Mouse (Mus musculus) spleen, postnatal 14 days (tissue): Measurements from ENCODE around the gene Olfr288.

Source experiments
- DNase-seq, 2 experiments: peaks; one replicate each; pipeline ENCODE4 v3.0.0; 2021 to 2022; ENCODE audit warnings: low spot score in 2 of 2

Olfr288 gene

DNA sequence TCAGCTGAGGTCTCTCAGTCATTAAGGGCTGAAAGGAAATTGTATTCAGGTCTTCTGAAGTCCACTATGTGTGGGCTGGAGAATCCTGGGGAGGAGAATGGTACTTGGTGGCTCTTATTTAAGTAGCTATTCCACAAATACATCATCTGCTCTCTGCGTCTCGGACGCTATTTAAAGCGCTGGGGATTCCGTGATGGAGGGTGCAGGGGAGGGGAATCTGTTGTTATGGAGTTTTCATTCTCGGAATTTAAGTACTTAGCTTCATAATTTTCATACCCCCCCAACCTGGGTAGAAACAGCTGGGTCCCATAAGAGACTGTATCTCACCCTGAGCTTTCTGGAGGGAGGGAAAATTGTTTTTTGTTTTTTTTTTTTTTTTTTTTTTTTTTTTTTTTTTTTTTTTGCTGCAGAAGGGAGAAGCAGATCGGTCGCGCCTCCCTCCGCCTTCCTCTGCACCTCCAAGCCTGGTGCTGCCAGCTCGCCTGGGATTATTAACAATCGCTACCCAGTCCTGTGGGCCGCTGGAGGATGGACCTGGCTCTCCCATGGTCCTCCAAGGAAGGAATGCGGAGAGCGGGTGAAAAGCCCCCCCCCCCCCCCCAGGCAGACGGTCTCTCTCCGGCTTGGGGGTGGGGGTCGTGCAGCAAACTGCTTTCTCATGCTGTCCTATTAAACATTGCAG is 28.2 kb downstream of the Olfr288 start, which contains the start of gene Ccdc184:
Gene Ccdc184, plus strand, starts transcription at position 196 of the 682 bp plus-strand sequence.
- no peak for DNase-seq

DNA sequence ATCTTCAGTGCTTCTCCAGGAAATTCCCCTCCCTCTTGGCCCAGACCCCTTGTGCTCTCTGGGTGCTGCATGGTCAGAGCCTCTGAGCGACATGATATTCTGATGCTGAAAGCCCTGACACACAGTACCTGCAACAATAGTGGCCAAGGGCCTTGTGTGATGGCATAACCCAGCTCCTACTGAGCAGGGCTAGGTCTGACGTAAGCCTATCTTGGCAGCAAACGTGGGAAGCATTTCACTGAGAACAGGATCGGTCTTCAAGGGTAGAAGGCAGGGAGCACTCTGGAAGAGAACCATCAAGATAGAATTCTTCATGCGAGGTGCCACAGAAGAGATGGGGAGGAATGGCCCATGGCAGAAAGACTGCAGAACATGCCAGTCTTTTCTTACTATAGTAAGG is 29.8 kb downstream of the Olfr288 start, which contains the start of gene Asb8:
Gene Asb8, minus strand, starts transcription at position 101 of the 400 bp plus-strand sequence.
- DNase-seq: no peak

DNA sequence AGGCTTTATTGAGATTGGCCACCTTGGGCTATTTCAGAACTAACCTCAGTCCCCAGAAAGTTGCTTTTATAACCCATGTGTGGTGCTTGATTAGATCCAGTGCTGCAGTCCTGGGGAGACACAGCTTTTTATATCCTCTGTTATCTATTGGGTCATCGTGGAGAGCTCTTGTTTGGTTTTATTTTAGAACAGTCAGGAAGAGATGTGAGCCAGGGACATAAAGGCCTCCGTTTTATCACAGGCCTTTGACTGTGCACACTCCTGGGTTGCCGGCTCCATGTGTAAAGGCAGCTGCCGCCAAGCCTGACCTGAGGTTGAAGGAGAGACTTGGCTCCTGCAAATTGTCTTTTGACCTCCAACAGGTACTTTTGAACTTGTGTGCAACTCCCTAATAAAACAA is 32.8 kb downstream of the Olfr288 start:
- DNase-seq: no peak

DNA sequence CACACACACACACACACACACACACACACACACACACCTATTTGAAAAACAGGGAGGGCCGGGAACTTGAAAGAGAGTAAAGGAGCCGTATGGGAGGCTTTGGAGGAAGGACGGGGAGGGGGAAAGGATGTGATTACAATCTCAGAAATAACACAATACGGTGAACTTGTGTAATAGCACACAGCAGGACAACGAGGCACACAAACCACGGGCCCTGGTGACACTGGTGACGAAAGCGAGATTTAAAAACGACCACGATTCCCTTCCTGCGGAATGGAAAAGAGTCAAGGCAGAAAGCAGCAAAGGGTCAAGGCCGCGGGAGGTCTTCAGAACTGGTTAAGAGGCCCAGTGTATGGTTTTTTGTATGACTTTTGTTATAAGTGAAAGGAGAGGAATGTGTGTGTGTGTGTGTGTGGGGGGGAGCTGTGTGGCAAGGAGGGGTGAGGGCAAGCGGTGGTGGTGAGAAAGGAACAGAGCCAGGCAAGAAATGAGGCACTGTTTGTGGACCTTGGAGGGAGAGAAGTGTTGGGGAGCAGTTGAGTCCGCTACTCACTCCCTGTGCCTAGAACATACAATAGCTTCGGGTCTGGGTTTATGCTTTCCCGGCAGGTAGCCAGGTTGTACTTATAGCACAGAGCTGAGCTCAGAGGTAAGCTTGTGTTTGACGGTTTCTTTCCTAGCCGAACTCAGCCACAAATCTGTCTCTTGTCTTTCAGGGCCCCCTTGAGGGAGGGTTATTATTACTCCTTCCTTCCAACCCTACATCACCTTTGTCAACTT is 34.1 kb downstream of the Olfr288 start:
- no peak for DNase-seq

- DNase-seq: no peak
These were observed 38.1 kb downstream of the Olfr288 start for GRCm38 (mm10) chr15:98157253-98157652.

GRCm38 (mm10) chr15:98155944-98156343 is 39.4 kb downstream of the Olfr288 start:
- no peak for DNase-seq

DNA sequence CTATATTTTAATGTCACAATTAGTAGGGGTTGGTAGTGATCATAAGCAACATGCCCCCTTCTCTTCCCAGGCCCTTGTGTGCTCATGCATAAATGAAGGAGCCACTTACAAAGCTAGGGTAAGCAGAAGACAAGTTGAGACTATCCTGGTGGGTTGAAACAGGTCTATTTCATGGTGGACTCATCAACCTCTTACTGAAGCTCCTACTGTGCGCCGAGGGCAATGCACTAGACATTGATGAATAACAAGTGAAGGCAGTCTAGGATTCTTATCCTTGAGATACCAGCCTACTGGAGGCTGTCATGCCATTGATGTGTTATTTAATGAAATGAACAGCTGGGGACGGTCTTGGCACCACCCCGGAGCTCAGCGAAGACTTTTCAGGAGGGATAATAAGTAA is 40.1 kb downstream of the Olfr288 start:
- DNase-seq: no peak

DNA sequence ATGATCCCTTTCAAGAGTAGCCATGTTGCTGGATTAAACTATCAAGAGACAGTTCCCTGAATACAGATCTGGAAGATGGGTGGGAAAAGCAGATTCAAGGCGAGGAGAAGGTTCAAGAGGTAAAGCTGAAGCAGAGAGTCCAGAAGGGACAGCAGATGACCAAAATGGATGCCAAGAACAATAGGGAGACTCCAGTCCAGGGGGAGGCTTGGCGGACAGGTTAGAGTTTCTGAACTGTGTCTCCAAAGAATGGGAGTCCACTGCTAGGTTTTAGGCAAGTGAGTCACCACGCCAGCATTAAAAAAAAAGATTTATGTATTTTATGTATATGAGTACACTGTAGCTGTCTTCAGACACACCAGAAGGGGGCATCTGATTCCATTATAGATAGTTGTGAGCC is 40.7 kb downstream of the Olfr288 start:
- no peak for DNase-seq

DNA sequence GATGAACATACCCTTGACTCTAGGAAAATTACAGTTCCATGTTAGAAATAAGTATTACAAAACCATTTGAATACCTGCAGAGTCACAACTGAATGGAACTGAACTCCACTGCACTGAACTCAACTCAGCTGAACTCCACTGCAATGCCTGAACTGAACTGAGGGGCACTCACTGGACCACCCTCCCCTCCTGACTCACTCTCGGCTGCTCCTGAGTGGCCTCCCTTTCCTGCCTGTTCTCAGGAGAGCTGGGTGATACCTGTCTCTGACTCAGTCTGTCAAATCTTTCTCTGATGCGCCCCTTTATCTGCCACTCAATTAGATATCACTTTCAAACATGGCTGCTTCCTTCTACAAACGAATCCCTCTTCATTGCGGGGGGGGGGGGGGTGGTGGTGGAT is 41.2 kb downstream of the Olfr288 start:
- DNase-seq: no peak

DNA sequence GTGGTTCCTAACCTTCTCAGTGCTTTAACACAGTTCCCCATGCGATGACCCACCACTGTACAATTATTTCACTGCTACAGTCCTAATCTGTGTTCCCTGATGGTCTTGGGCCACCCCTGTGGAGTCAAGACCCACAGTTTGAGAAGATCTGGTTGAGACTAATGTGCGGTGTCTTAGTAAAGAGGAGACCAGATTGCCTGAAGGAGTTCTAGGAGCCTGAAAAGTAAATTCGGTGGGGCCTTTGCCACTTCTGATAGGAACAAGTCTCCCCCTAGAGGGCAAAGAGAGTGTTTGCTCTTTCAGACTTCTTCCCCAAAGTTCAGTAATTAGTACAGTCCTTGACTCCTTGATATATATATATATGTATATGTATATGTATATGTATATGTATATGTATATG is 41.7 kb downstream of the Olfr288 start:
- DNase-seq: no peak

DNA sequence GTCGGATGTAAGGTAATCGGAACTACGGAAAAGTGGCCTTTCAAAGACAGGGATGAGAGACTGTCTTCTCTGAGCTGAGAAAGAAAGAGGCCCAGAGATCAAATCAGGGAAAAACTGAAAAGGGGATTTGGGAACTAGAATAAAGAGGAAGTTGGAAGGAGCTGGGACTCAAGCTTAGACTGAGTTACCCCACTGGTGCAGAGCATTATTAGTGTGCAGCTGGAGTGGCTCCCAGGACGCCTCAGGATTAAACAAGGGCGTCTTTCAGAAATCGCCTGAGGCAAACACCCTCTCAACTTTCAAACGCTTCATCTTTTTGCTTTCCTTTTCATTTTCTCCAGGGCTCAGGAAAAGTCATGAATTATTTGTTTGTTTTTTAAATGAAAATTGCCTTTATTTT is 42.4 kb downstream of the Olfr288 start:
- DNase-seq: no peak

GRCm38 (mm10) chr15:98149166-98149602 is 46.2 kb downstream of the Olfr288 start:
- no peak for DNase-seq

DNA sequence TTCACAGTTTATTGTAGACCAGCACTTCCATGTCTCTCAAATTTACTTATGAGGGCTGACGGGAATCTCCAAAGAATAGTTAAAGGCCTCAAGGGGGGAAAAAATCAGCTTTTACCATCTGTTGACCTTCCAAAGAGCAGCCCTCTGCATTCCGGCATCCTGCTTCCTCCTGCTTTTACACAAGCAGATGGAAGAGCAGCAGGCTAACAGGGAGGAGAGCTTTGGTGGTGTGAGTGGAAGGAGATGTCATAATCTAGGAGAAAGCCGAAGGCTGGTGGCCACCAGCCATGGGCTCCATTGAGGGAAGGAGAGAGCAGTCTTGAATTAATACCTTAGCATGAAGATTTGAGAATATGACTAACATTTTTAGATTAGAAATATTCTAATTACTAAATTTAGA is 47.0 kb downstream of the Olfr288 start:
- no peak for DNase-seq

DNA sequence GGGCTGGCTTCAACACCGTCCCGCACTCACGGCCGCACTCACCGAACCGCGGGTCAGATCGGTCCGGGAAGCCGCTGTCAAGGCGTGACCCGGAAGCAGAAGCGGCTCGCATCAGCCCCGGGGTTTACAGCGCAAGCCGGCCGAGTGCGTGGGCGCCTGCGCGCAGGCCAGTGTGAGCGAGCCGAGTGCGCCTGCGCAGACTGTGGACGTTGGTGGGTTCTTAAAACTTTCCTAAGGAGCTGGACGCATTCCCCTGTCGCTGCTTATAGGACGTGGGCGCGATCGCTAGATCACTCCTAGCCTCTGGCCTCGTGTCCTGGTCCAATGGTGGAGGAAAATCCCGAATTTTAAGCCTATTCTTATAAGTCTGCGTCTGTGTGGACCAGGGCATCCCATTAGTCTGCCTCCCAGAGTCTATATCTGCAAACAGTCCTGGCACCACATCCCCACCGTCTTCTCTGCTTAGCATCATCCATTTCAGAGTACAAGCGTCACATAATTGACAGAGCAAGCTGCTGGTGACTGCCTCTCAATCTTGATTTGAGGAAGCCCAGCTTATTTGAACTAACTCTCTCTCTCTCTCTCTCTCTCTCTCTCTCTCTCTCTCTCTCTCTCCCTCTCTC is 49.7 kb downstream of the Olfr288 start:
- DNase-seq: peak; percentile 82 to 87

DNA sequence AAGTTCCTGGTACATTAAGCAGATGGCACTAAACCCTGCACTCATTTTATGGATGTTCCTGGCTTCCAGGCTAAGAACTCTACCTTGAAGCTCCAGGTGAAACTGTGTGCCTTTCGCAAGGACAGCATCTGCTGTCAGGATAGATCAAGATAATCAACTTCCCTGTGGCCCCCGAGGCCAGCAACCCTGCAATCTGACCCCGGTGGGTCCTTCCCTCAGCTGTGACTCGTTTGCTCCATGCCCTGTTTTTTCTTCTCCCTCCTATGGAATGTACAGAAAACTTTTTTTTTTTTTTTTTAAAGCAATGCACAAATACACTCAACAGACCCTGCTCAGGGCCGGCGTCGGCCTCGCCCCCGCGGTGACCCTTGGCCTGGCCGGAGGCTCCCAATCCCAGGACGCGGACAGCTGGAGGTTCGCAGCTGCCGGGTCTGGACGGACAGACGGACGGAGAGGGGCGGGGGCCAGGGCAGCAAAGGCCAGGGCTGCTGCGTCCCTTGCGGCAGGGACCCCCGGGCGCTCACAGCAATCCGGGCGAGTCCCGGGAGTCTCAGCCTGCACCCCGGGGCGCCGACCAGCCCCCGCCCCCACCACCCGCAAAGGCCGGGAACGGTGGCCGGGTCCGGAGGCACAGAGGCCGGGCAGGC is 50.4 kb downstream of the Olfr288 start:
- DNase-seq: peak in 1 of 2 experiments; percentile 19

DNA sequence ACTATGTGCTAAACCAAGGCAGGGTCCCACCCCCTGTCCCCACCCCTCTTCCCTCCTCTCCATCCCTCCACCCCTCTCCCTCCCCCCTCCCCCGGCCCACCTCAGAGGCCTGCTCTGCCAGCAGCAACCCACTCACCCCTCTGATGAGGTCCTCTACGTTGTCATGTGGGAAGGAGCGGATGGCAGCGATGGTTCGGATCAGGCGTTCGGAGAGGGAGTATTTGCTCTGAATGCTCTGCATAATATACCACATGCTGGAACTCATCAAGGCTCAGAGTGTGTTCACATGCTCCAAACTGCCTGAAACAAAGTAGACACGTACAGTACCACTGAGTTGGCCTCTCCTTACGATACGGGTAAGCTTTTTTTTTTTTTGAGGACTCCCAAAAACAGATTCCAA is 52.8 kb downstream of the Olfr288 start:
- DNase-seq: no peak

GRCm38 (mm10) chr15:98140809-98141208 is 54.5 kb downstream of the Olfr288 start:
- no peak for DNase-seq

DNA sequence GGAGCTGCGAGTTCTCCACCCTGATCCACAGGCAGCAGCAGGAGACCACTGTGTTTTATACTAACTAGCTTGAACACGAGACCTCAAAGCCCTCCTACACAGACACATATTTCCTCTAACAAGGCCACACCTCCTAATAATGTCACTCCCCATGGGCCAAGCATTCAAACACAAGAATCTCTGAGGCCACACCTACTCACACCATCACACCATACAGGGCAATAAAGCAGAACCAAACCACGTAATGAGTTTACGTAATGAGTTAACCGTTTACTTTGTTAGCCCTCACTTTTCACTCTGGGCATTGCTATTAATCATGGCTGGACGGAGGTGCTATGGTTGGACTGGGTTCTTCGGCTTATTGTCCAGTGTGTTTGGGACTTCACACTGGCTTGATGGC is 55.6 kb downstream of the Olfr288 start:
- DNase-seq: no peak

- DNase-seq: no peak
These were observed 58.5 kb downstream of the Olfr288 start for GRCm38 (mm10) chr15:98136871-98137270.
